In the genomic region with DNA sequence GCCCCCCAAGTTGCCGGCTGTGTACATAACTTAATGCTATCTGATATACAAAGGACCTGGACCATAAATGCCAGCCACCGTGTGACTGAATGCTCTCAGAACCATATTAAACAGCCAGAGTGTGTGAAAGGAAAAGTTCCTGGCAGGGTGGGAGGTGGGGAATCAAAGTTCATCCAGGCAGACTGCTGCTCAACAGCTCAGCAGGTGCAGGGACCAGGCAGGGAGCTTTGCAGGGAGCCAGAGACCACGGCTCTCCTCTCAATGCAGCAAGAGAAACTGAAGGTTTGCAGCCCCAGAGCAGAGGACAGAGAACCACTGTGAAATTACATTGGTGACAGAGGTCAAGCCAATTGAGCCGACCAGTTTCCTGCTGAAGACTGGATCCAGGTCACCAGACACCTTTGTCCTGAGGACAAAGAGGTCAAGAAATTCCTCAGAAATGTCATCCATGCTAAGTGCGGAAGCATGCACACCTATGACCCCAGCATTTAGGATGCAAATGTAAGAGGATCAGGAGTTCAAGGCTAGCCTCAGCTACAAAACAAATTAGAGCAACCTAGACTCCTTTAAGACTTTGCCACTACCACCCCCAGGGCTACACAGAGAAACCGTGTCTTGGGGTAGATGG, we compare ENCODE assay signal across 15 mouse cellular contexts. TPM values are rescaled to one million over a fixed set of nuclear protein-coding genes. Genes with fewer than 3 reads are reported as not detected.
A peak's percentile ranks its signal among the peaks of the same experiment; 100 is the strongest.
DNase-seq lines count a peak whose midpoint lies in the region; ATAC-seq lines count a peak whose summit lies in the region.
"Had no signal": no experiment of that assay in that cellular context is flagged by ENCODE, and none has a peak within 500 bp of the region (broad histone marks: within the 10 kb centered on the region; RNA-seq: fewer than 3 reads in every experiment).

No protein-coding gene starts in this region.

- ATAC-seq in hindbrain, embryonic 15.5 days (ENCODE audit: low FRiP score, low read depth): no peak
- no peak for ATAC-seq in midbrain, embryonic 14.5 days (ENCODE audit: low FRiP score, low TSS enrichment)

- no peaks in the 10 kb centered on the region for H3K9me3 ChIP-seq in hindbrain, embryonic 15.5 days
- H3K9me3 ChIP-seq in midbrain, embryonic 14.5 days (ENCODE audit: control insufficient read depth, low read length): no peaks in the 10 kb centered on the region
- H3K9me3 ChIP-seq: embryonic facial prominence, embryonic 15.5 days had no signal

- no peak overlapping the region for H3K4me2 ChIP-seq in hindbrain, embryonic 15.5 days
- H3K4me2 ChIP-seq in midbrain, embryonic 14.5 days (ENCODE audit: low read length): no peak overlapping the region
- H3K4me2 ChIP-seq: embryonic facial prominence, embryonic 15.5 days had no signal

- intact Hi-C loops in heart, postnatal 10 days (cut with DNase I): no loop called here

- H3K27me3 ChIP-seq in hindbrain, embryonic 15.5 days: no peaks in the 10 kb centered on the region
- no peaks in the 10 kb centered on the region for H3K27me3 ChIP-seq in midbrain, embryonic 14.5 days (ENCODE audit: control insufficient read depth, insufficient read depth, low read length)
- H3K27me3 ChIP-seq: embryonic facial prominence, embryonic 15.5 days had no signal

- H3K36me3 ChIP-seq in hindbrain, embryonic 15.5 days: no peaks in the 10 kb centered on the region
- H3K36me3 ChIP-seq in midbrain, embryonic 14.5 days (ENCODE audit: control insufficient read depth, insufficient read depth, low read length): no peaks in the 10 kb centered on the region
- H3K36me3 ChIP-seq: embryonic facial prominence, embryonic 15.5 days had no signal

- H3K4me1 ChIP-seq in hindbrain, embryonic 15.5 days (replicated peaks): peaks cover 14% of the 10 kb centered on the region; the same call in 1 of the 2 replicates
- peaks cover 6% of the 10 kb centered on the region; the same call in 1 of the 2 replicates for H3K4me1 ChIP-seq in midbrain, embryonic 14.5 days (ENCODE audit: control insufficient read depth, insufficient read depth, low read length)
- H3K4me1 ChIP-seq: embryonic facial prominence, embryonic 15.5 days had no signal

- DNase-seq in kidney, adult 18-20 months: peak; percentile 36
- no peak for DNase-seq in kidney, adult 11 months
- DNase-seq in kidney, adult 9 months: peak; percentile 50
- DNase-seq in midbrain, embryonic 14.5 days: no peak
- no peak for DNase-seq in heart, postnatal 10 days
- no peak for DNase-seq in cerebellum, postnatal 25 days
- DNase-seq in cerebellum, adult 11 months: no peak
- DNase-seq: adrenal gland, adult 2 months; cerebellum, postnatal 14 days; heart, adult 18-20 months; heart, postnatal 36 days had no signal

- H3K9ac ChIP-seq in hindbrain, embryonic 15.5 days: no peak overlapping the region
- no peak overlapping the region for H3K9ac ChIP-seq in midbrain, embryonic 14.5 days (replicated peaks; ENCODE audit: low read length)
- H3K9ac ChIP-seq: embryonic facial prominence, embryonic 15.5 days; liver, embryonic 14.5 days had no signal

- 18% methylated on average over 6 of the region's 6 CpGs for WGBS in hindbrain, embryonic 15.5 days
- 14% methylated on average over 6 of the region's 6 CpGs for WGBS in midbrain, embryonic 14.5 days

- H3K4me3 ChIP-seq in hindbrain, embryonic 15.5 days: no peak overlapping the region
- no peak overlapping the region for H3K4me3 ChIP-seq in midbrain, embryonic 14.5 days (replicated peaks; ENCODE audit: low read depth, low read length)
- H3K4me3 ChIP-seq: embryonic facial prominence, embryonic 15.5 days; myocyte had no signal

- H3K27ac ChIP-seq in hindbrain, embryonic 15.5 days (replicated peaks): peak overlapping the region; percentile 62
- H3K27ac ChIP-seq in midbrain, embryonic 14.5 days (replicated peaks; ENCODE audit: low read depth, low read length): 0 out of 2 replicates have a peak overlapping the region, but pooled peaks have one; percentile 20
- H3K27ac ChIP-seq: embryonic facial prominence, embryonic 15.5 days; liver, embryonic 14.5 days had no signal

RNA-seq across cellular contexts. Expression of a gene that starts 32.2 kb away (rescaled TPM):
- polyA plus RNA-seq in hindbrain, embryonic 15.5 days (2015; fragmentation: Nextera tagmentation; extraction: Ambion mirVana): 37.2 and 38.1 TPM in 2 replicates
- polyA plus RNA-seq in midbrain, embryonic 14.5 days (2014; fragmentation: Nextera tagmentation; extraction: Ambion mirVana): 32.2 and 40.3 TPM in 2 replicates
- 10 to 100 TPM; 11.8 to 11.9 TPM for total RNA-seq in heart, postnatal 10 days (2021)

RNA-seq across cellular contexts. Expression of a gene that starts 32.4 kb away (rescaled TPM):
- 445 and 471 TPM in 2 replicates for polyA plus RNA-seq in hindbrain, embryonic 15.5 days (2015; fragmentation: Nextera tagmentation; extraction: Ambion mirVana)
- polyA plus RNA-seq in midbrain, embryonic 14.5 days (2014; fragmentation: Nextera tagmentation; extraction: Ambion mirVana): 419 and 525 TPM in 2 replicates
- 1,000 to 10,000 TPM; 1,163 to 1,168 TPM for total RNA-seq in heart, postnatal 10 days (2021)

Comparison
In these comparisons a context has a peak if more than half of its experiments do, and no peak if none do; other contexts are left out.
1. DNase-seq: peak in kidney, adult 18-20 months (single experiment) and kidney, adult 9 months (single experiment); none in kidney, adult 11 months (single experiment), midbrain, embryonic 14.5 days (single experiment), heart, postnatal 10 days (0 of 2), cerebellum, postnatal 25 days (0 of 2) and cerebellum, adult 11 months (single experiment).